Mouse (Mus musculus) left cerebral cortex, adult 8-10 months (tissue): ENCODE results near the gene Rhbdd2. TPM values are rescaled to one million over a fixed set of nuclear protein-coding genes. Genes with fewer than 3 reads are reported as not detected.

Experiments used
- DNase-seq, 2 experiments: peaks; one replicate each; pipeline ENCODE4 v3.0.0; 2022; ENCODE audit warnings: low spot score in 2 of 2
- total RNA-seq, 4 experiments: library from RNA; stranded (reverse); gene quantifications; 2 replicates each; pipeline ENCODE4 v1.2.4; 2022

Gene Rhbdd2
- total RNA-seq, 4 experiments from 2014 or later, result 81.1 to 92.6 (median 88.4) TPM

DNA sequence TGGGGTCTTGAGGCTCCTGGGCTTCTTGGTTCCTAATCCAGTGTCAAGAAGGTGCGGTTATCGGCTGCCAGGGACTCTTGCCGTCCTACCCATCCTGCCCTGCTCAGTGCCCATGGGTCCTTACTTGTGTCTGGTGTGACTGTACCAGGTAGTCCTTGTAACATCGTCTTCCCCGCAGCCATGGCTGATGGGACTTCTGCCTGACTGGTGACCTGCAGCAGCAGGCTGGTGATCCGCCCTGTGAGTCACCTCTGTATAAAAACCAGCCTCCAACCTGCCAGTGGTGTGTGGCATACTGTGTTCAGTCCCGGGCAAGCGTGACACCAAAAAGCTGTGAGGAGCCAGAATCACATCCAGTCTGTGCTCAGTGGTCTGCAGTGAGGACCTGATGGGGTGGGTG lies 11.5 kb downstream of the Rhbdd2 start:
- DNase-seq, result no peak

GRCm38 (mm10) chr5:135645330-135645729 lies 12.9 kb downstream of the Rhbdd2 start:
- no peak for DNase-seq

DNA sequence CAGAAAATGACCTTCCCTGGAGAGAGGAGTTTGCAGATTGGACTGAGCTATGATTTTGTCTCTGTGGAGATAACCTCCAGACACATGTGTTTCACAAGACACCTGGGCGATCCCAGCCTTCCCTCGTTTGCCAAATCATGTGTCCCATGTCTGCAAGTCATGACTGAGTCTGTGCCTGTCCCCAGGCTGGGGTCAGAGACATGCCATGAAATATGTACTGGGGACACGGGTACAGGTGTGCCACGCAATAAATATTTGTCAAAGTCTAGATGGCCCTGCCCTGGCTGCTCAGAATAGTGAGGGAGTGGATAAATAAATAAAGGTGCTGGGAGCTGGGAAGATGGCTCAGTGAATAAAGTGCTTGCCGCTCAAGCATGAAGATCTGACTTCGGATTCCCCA lies 13.6 kb downstream of the Rhbdd2 start:
- no peak for DNase-seq

GRCm38 (mm10) chr5:135648461-135649308 lies 16.3 kb downstream of the Rhbdd2 start:
- no peak for DNase-seq

DNA sequence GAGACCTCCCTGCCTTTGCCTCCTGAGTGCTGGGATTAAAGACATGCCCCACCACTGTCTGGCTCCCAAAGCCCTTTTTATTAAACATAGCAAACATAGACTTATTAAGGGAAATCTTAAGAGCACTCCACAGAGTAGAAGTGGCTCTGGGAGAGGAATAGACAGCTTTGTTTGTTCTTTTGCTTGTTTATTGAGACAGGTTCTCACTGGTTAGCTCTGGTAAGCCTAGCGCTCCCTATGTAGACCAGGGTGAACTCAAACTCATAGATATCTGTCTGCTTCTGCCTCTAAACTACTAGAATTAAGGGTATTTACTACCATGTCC lies 16.9 kb downstream of the Rhbdd2 start:
- no peak for DNase-seq

GRCm38 (mm10) chr5:135651536-135651935 lies 19.1 kb downstream of the Rhbdd2 start:
- DNase-seq, result no peak

GRCm38 (mm10) chr5:135653209-135653608 lies 20.8 kb downstream of the Rhbdd2 start:
- no peak for DNase-seq

DNA sequence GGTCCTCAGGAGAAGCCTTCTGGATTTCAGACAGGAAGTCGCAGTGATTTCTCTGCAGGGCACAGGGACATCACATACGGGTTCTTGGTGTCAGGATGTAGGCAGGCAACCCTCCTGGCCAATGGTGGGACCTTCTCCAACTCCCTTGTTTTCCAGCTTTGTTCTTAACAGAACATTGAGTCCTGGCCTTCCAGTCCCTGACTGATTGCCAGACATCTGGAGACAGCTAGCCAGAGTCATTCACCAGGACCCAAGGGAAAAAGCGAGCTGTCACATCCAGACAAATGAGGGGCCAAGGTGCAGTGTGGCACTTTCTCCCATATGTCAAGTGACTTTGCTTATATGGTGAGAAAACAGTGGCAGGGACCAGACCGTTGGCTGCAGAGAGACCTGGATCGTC lies 23.6 kb downstream of the Rhbdd2 start:
- DNase-seq, result no peak

DNA sequence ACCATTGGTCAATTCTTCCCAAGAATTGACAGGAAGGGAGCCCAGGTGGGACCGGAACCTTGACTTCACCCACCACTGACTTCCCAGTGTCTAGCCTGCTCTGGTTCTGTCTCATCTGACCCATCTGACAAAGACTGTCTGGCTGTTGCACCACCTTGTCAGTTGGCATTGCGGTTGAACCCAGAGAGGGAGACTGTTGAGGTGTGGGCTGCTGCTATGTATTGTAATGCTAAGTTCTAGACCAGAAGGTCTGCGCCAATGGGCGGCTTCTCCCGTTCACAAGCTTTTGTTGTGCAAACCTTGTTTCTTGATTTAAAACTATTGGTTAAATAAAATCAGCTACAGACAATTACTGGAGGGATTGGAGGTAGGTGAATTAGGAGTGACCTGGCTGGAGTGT lies 24.7 kb downstream of the Rhbdd2 start:
- DNase-seq, result no peak

GRCm38 (mm10) chr5:135657703-135658373 lies 25.4 kb downstream of the Rhbdd2 start:
- DNase-seq, result no peak

DNA sequence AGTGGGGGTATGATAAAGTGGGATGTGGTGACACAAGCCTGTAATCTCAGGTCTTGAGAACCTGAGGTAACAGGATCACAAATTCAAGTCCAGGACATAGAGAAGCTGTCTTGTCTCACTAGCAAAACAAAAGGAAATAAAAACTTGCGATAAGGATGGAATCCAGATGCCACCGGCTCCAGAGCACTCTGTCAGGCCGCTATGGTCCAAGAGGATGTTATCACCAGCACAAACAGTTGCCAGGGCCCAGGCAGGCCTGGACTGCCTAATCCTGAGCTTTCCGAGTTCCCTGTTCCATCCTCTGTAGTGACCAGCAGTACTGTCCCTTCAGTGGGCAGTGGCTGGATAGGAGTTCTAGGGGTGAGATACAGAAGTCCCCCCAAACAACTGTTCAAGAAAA lies 27.5 kb downstream of the Rhbdd2 start:
- DNase-seq, result no peak

DNA sequence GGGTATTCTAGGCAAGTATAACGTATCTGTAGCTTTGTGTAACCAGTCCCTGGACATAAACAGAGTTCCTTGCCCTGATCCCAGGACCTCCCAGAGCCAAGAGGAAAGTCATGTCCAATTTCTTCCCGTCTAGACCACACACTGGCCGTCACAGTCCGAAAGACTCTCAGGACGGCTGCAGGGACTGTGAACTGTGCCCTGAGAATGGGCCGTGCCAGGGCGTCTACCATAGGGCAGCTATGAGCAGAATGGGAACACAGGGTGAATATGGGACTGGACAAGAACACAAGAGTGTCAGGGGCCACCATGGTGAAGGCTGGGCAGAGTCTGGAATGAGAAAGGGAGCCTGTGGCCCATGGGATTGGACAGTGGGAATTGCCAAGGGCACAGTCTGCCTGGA lies 28.1 kb downstream of the Rhbdd2 start:
- DNase-seq, result no peak

DNA sequence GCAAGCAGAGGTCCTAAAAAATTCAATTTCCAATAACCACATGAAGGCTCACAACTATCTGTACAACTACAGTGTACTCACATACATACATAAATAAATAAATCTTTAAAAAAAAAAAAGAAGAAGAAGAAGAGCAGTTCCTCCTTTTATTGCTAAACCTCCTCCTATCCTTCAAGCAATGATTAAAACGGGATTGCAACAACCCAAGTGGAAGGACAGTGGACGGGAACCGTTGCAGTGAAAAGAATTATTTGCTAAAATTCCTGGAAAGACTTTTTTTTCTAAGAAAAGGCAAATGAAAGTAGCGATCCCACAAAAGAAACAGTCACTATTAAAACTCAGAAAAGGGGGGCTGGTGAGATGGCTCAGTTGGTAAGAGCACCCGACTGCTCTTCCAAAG lies 34.5 kb downstream of the Rhbdd2 start:
- no peak for DNase-seq

GRCm38 (mm10) chr5:135668071-135668470 lies 35.7 kb downstream of the Rhbdd2 start:
- no peak for DNase-seq

DNA sequence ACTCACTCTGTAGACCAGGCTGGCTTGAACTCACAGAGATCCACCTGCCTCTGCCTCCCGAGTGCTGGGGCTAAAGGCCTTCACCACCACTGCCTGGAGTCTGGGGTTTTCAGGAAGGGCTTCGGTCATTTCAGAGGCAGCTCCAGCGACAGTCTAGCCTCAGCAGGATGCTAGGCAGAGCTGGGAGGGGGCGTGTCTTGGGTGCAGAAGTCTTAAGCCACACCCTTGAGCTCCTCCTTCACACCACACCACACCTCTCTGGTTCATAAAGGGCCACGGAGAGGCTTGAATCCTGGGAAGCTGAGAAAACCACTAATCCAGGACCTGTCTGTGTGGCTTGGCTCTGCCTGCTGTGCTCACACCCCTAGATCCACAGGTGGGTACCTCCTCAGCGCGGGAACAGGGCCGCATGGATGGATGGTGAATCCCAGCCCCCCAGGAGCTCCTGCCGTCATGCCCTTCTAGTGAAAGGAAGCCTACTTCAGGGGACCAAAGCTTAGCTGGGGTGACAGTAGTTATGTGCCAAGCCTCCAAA lies 37.4 kb downstream of the Rhbdd2 start, which contains the start of gene Por:
Por (plus strand) TSS at position 293 of the 535 bp plus-strand sequence.
- DNase-seq, result no peak

DNA sequence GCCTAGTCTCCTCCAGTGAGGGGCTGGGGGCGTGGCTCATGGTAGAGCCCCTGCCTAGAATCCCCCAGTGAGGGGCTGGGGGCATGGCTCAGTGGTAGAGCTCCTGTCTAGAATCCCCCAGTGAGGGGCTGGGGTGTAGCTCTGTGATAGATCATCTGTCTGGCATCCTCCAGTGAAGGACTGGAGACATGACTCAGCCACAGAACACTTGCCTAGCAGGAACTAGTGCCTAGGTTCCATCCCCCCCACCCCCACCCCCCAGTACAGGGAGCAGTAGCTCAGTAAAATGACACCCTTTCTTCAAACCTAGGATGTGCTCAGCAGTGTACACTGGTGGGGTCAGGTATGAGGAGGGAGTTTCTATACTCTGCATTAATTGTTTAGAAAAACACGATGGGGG lies 38.5 kb downstream of the Rhbdd2 start:
- DNase-seq, result no peak

- no peak for DNase-seq
Measured at GRCm38 (mm10) chr5:135672509-135672908, 40.1 kb downstream of the Rhbdd2 start.

- no peak for DNase-seq
Measured at GRCm38 (mm10) chr5:135672980-135673379, 40.6 kb downstream of the Rhbdd2 start.

- DNase-seq, result no peak
Measured at GRCm38 (mm10) chr5:135674349-135674775, 41.9 kb downstream of the Rhbdd2 start.

- DNase-seq, result peak; percentile 55 to 80
Measured at GRCm38 (mm10) chr5:135674821-135675220, 42.4 kb downstream of the Rhbdd2 start.

DNA sequence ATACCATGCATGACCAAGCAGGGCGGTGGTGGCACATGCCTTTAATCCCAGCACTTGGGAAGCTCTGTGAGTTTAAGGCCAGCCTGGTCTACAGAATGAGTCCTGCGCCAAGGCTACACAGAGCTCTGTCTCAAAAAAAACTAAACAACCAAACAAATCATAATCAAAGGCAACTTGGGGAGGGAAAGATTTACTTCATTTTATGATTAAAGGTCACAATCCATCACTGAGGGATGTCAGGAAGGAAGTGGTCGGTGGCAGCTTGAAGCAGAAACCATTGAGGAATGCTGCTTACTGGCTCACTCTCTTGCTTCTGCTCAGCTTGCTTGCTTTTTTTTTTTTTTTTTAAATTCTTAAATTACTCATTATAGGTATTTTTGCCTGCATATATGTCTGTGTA lies 44.3 kb downstream of the Rhbdd2 start:
- DNase-seq, result no peak

DNA sequence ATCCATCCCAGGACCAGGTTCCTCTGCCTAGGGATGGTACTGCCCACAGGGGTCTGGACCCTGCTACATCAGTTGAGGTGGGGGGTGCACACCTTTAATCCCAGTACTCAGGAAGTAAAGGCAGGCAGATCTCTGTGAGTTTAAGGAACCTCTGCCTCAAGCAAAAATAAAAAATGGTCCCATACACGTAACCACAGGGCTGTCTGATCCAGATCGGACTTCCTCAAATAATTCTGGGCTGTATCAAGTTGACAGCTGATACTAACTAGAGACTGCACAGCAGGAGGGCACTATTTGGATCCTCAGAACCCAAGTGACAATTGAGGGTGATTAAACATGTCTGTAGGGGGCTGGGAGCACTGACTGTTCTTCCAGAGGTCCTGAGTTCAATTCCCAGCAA lies 44.8 kb downstream of the Rhbdd2 start:
- no peak for DNase-seq

DNA sequence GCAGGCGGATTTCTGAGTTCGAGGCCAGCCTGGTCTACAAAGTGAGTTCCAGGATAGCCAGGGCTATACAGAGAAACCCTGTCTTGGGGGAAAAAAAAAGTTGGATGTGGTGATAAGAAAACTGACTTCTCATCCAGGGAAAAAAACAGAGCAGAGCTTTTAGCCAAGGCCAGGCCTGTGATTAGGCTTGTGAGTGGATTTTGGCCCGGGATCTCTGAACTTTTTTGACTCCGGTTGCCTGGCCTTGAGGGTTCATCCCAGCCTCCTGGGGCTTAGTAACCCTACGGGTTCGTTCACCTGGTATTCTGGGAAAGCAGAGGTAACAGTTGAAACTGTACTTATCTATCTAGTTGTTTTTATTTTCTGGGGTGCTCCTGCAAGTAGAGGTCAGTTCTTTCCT lies 46.1 kb downstream of the Rhbdd2 start:
- DNase-seq, result no peak
